Mouse (Mus musculus) liver, embryonic 14.5 days (tissue): ENCODE measurements around the gene Jmjd4. TPM values are rescaled to one million over a fixed set of nuclear protein-coding genes. Genes with fewer than 3 reads are reported as not detected.

ENCODE experiments used
- ATAC-seq: fragments of 200-750 bp; cut with Nextera tagmentation; 2 replicates; pipeline ENCODE4 v1.8.0; 2017; ENCODE audit warnings: moderate number of reproducible peaks, mild to moderate bottlenecking, moderate library complexity; ENCODE audit not compliant: insufficient read depth
- DNase-seq, 3 experiments: peaks; one replicate each; pipeline ENCODE4 v3.0.0-alpha.2; 2012 to 2013; ENCODE audit warnings: low read depth in 3 of 3, low spot score in 3 of 3
- H3K27ac ChIP-seq: fragments of 300-500 bp; sonication (generic); 2 replicates; pipeline ENCODE4 v1.5.1; 2014; ENCODE audit warnings: moderate library complexity, mild to moderate bottlenecking, control low read depth, inconsistent platforms
- H3K27me3 ChIP-seq: fragments of 300-500 bp; sonication (generic); 2 replicates; pipeline ENCODE4 v1.6.1; 2014; ENCODE audit warnings: mild to moderate bottlenecking, low read length, moderate library complexity; ENCODE audit not compliant: control insufficient read depth, insufficient read depth
- H3K36me3 ChIP-seq: fragments of 300-500 bp; sonication (generic); replicated peaks from 2 replicates; pipeline ENCODE4 v1.6.1; 2014; ENCODE audit warnings: low read depth; ENCODE audit not compliant: control insufficient read depth, insufficient read depth
- H3K4me1 ChIP-seq, 2 experiments: fragments of 200-500 bp in 1 of 2; fragments of 300-500 bp in 1 of 2; sonication (generic) in 1 of 2; replicated peaks; 2 replicates each; pipeline ENCODE4 v1.6.1; 2012 to 2014; ENCODE audit warnings: antibody characterized with exemption in 1 of 2, inconsistent platforms in 1 of 2, low read length in 1 of 2; ENCODE audit not compliant: control insufficient read depth in 2 of 2, insufficient read depth in 2 of 2
- H3K4me2 ChIP-seq: fragments of 300-500 bp; sonication (generic); 2 replicates; pipeline ENCODE4 v1.6.1; 2014; ENCODE audit warnings: low read depth, mild to moderate bottlenecking, control low read depth, moderate library complexity
- H3K4me3 ChIP-seq, 2 experiments: fragments of 200-500 bp in 1 of 2; fragments of 300-500 bp in 1 of 2; sonication (generic) in 1 of 2; 2 replicates each; pipeline ENCODE4 v1.5.1; 2012 to 2014; ENCODE audit warnings: low read depth in 2 of 2, low read length in 2 of 2, mild to moderate bottlenecking in 2 of 2, control low read depth in 1 of 2, inconsistent platforms in 1 of 2, moderate library complexity in 1 of 2; ENCODE audit not compliant: insufficient read depth in 1 of 2
- H3K9ac ChIP-seq: fragments of 300-500 bp; sonication (generic); replicated peaks from 2 replicates; pipeline ENCODE4 v1.6.1; 2014; ENCODE audit warnings: mild to moderate bottlenecking, control low read depth, moderate library complexity
- H3K9me3 ChIP-seq: fragments of 300-500 bp; sonication (generic); 2 replicates; pipeline ENCODE4 v1.6.1; 2016; ENCODE audit warnings: low read length, mixed read lengths; ENCODE audit not compliant: control insufficient read depth
- CTCF ChIP-seq: IDR thresholded peaks from 2 replicates; pipeline ENCODE4 v1.5.1; 2016; ENCODE audit warnings: antibody characterized with exemption, low read depth, control low read depth
- EP300 ChIP-seq: IDR thresholded peaks from 2 replicates; pipeline ENCODE4 v1.6.1; 2016; ENCODE audit warnings: antibody characterized with exemption, low read depth
- WGBS: fragments of 180-500 bp; shearing (Covaris S2); extraction: QIAGEN DNeasy Blood & Tissue Kit; methylation state at CpG from one replicate; pipeline ENCODE4 v1.1.7; 2014; ENCODE audit not compliant: insufficient replicate concordance; 5-methylcytosine and 5-hydroxymethylcytosine counted together
- polyA plus RNA-seq, 2 experiments: library from polyadenylated mRNA; depleted of rRNA in 1 of 2; stranded (reverse) in 1 of 2; unstranded in 1 of 2; fragments of >200 nt; fragmentation: Nextera tagmentation in 1 of 2; extraction: Ambion mirVana in 1 of 2; gene quantifications; 2 replicates each; pipeline versions ENCODE4 v1.2.1 to v1.2.3; 2012 to 2014

The Jmjd4 gene
- polyA plus RNA-seq, 2 experiments, result 3.2 to 3.8 TPM

GRCm38 (mm10) chr11:59458973-59459372, 9.1 kb downstream of the Jmjd4 start:
- DNase-seq, result no peak
- peaks cover 22% of the 10 kb centered on the region for H3K36me3 ChIP-seq
- H3K4me1 ChIP-seq, result no peaks in the 10 kb centered on the region
- no peak overlapping the region for H3K4me2 ChIP-seq
- TF ChIP-seq CTCF (no peak), EP300 (no peak)
- H3K27ac ChIP-seq, result no peak overlapping the region
- no peak overlapping the region for H3K4me3 ChIP-seq
- H3K27me3 ChIP-seq, result no peaks in the 10 kb centered on the region
- H3K9me3 ChIP-seq, result peaks cover 8% of the 10 kb centered on the region
- H3K9ac ChIP-seq, result no peak overlapping the region
- ATAC-seq, result no peak
- WGBS, result 44% methylated on average over 5 of the region's 5 CpGs

GRCm38 (mm10) chr11:59460459-59460858, 10.6 kb downstream of the Jmjd4 start:
- DNase-seq (no peak), ATAC-seq (no peak)
- WGBS, result 84% methylated on average over 2 of the region's 2 CpGs
- Histone ChIP-seq H3K9ac (no peak overlapping the region), H3K27me3 (no peaks in the 10 kb centered on the region), H3K9me3 (peaks cover 8% of the 10 kb centered on the region), H3K36me3 (peaks cover 11% of the 10 kb centered on the region), H3K4me3 (no peak overlapping the region), H3K4me2 (no peak overlapping the region), H3K27ac (no peak overlapping the region), H3K4me1 (no peaks in the 10 kb centered on the region)
- TF ChIP-seq CTCF, result no peak
- no peak for TF ChIP-seq EP300

GRCm38 (mm10) chr11:59471413-59472325, 21.8 kb downstream of the Jmjd4 start:
- DNase-seq, result no peak

GRCm38 (mm10) chr11:59472326-59472677, 22.5 kb downstream of the Jmjd4 start, which contains the start of gene Zfp867:
TSS of gene Zfp867 (minus strand) at chr11:59472474.
- H3K9ac ChIP-seq, result peak within 1 kb of the TSS; percentile 63
- H3K36me3 ChIP-seq, result no peaks in the 10 kb centered on the region
- peak; percentile 66 to 74 (median 70) for DNase-seq
- ATAC-seq, result peak; percentile 73
- WGBS, result under 1% methylated on average over 19 of the region's 19 CpGs
- H3K27ac ChIP-seq, result no peak within 1 kb of the TSS
- peak within 1 kb of the TSS; percentile 65 to 98 for H3K4me3 ChIP-seq
- peak within 1 kb of the TSS; percentile 73 for H3K4me2 ChIP-seq
- no peak for TF ChIP-seq CTCF
- no peak for TF ChIP-seq EP300
- H3K4me1 ChIP-seq, result peaks cover 0 to 6% of the 10 kb centered on the region in 2 experiments; a peak in 2 of 4 replicates
- no peaks in the 10 kb centered on the region for H3K9me3 ChIP-seq
- H3K27me3 ChIP-seq, result no peaks in the 10 kb centered on the region

More at GRCm38 (mm10) chr11:59471413-59472325, 21.8 kb downstream of the Jmjd4 start:
- H3K4me3 ChIP-seq, result peak overlapping the region; percentile 65 to 98
- peaks cover 0 to 6% of the 10 kb centered on the region in 2 experiments; a peak in 2 of 4 replicates for H3K4me1 ChIP-seq
- TF ChIP-seq EP300 (no peak), CTCF (no peak)
- no peaks in the 10 kb centered on the region for H3K9me3 ChIP-seq
- no peaks in the 10 kb centered on the region for H3K27me3 ChIP-seq
- H3K4me2 ChIP-seq, result peak overlapping the region; percentile 73
- H3K27ac ChIP-seq, result no peak overlapping the region
- 9% methylated on average over 37 of the region's 37 CpGs for WGBS
- peak; percentile 57 for ATAC-seq
- H3K36me3 ChIP-seq, result no peaks in the 10 kb centered on the region
- H3K9ac ChIP-seq, result peak overlapping the region; percentile 63

- ATAC-seq, result no peak
Measured at GRCm38 (mm10) chr11:59477240-59477639, 27.4 kb downstream of the Jmjd4 start.

More at GRCm38 (mm10) chr11:59477240-59477639, 27.4 kb downstream of the Jmjd4 start:
- TF ChIP-seq EP300 (no peak), CTCF (no peak)
- Histone ChIP-seq H3K4me3 (no peak overlapping the region), H3K9me3 (no peaks in the 10 kb centered on the region), H3K27me3 (no peaks in the 10 kb centered on the region), H3K36me3 (no peaks in the 10 kb centered on the region), H3K4me2 (no peak overlapping the region), H3K4me1 (no peaks in the 10 kb centered on the region), H3K9ac (no peak overlapping the region), H3K27ac (no peak overlapping the region)
- WGBS, result 54% methylated on average over 6 of the region's 6 CpGs
- no peak for DNase-seq
